ENCODE assay signal across 1 mouse cellular context in genomic region chr11:98456545-98456944, GRCm38 (mm10).
TF ChIP-seq lines count a peak whose summit lies in the region.

No protein-coding gene starts in this region.

TF ChIP-seq in CH12.LX, 34 proteins besides CTCF, POLR2A, EP300 and RAD21 (continued from another document):
- TF ChIP-seq ZMIZ1 (IDR thresholded peaks at IDR 0.05; ENCODE audit: low read depth, low read length) (no peak), USF1 (IDR thresholded peaks at IDR 0.05; ENCODE audit: low read depth, low read length) (no peak)
